Mouse (Mus musculus): Measurements from ENCODE around the gene Slc18b1. TPM values are rescaled to one million over a fixed set of nuclear protein-coding genes. Genes with fewer than 3 reads are reported as not detected.

Slc18b1 gene
- total and polyA plus RNA-seq, 3 experiments: not detected

- no peak overlapping the region for H3K9ac ChIP-seq (ENCODE audit: control insufficient read depth, low read depth, low read length, poor library complexity, severe bottlenecking)
- DNase-seq (ENCODE audit: low read depth, low spot score): no peak
- H3K27ac ChIP-seq (ENCODE audit: control insufficient read depth, low read depth, low read length): no peak overlapping the region
These were observed 3.1 kb downstream of the Slc18b1 start for GRCm38 (mm10) chr10:23799933-23800332.

GRCm38 (mm10) chr10:23802911-23803310 is 6.1 kb downstream of the Slc18b1 start:
- H3K9me3 ChIP-seq (replicated peaks; ENCODE audit: insufficient read depth, low read length): no peaks in the 10 kb centered on the region
- no peaks in the 10 kb centered on the region for H3K36me3 ChIP-seq (ENCODE audit: control insufficient read depth in 1 of 2, insufficient read depth in 2 of 2, low read length in 2 of 2)
- no peak overlapping the region for H3K27ac ChIP-seq (ENCODE audit: control insufficient read depth, low read depth, low read length)
- peaks cover 2 to 3% of the 10 kb centered on the region in 2 experiments; a peak in 3 of 4 replicates for H3K27me3 ChIP-seq (ENCODE audit: control insufficient read depth in 1 of 2, insufficient read depth in 2 of 2, low read length in 2 of 2)
- no peaks in the 10 kb centered on the region for H3K4me1 ChIP-seq (ENCODE audit: control insufficient read depth in 1 of 2, insufficient read depth in 2 of 2, low read length in 2 of 2)
- DNase-seq (ENCODE audit: low read depth, low spot score): no peak
- no peaks in the 10 kb centered on the region for H3K79me2 ChIP-seq (ENCODE audit: control insufficient read depth, insufficient read depth, low read length, poor library complexity)
- H3K9ac ChIP-seq (ENCODE audit: control insufficient read depth, low read depth, low read length, poor library complexity, severe bottlenecking): no peak overlapping the region
- no peak overlapping the region for H3K4me3 ChIP-seq (ENCODE audit: control insufficient read depth in 1 of 2, insufficient read depth in 1 of 2, low read depth in 2 of 2, low read length in 2 of 2)
- TF ChIP-seq POLR2AphosphoS2 (IDR thresholded peaks at IDR 0.05; ENCODE audit: low read length) (no peak), CHD1 (IDR thresholded peaks at IDR 0.05; ENCODE audit: low read depth, low read length) (no peak), MEF2A (IDR thresholded peaks at IDR 0.05; ENCODE audit: extremely low read depth, insufficient replicate concordance, low read depth, low read length, poor library complexity, severe bottlenecking) (no peak), USF2 (IDR thresholded peaks at IDR 0.05; ENCODE audit: borderline replicate concordance in 1 of 2, insufficient read depth in 1 of 2, low read depth in 1 of 2, low read length in 2 of 2) (no peak), NELFE (IDR thresholded peaks at IDR 0.05; ENCODE audit: low read depth, low read length) (no peak), CTCF (IDR thresholded peaks at IDR 0.05 in 2 of 3, conservative IDR thresholded peaks at IDR 0.05 in 1 of 3; ENCODE audit: control insufficient read depth in 1 of 3, insufficient read depth in 1 of 3, low read depth in 2 of 3, low read length in 3 of 3, poor library complexity in 1 of 3, severe bottlenecking in 1 of 3) (no peak), ETS1 (IDR thresholded peaks at IDR 0.05; ENCODE audit: low read depth, low read length) (peak; percentile 53), KAT2A (conservative IDR thresholded peaks at IDR 0.05; ENCODE audit: low read depth, low read length) (no peak), MYC (IDR thresholded peaks at IDR 0.05; ENCODE audit: low read depth, low read length) (no peak)

More at GRCm38 (mm10) chr10:23799933-23800332, 3.1 kb downstream of the Slc18b1 start:
- no peaks in the 10 kb centered on the region for H3K36me3 ChIP-seq (ENCODE audit: control insufficient read depth in 1 of 2, insufficient read depth in 2 of 2, low read length in 2 of 2)
- peaks cover 2 to 3% of the 10 kb centered on the region in 2 experiments; a peak in 3 of 4 replicates for H3K27me3 ChIP-seq (ENCODE audit: control insufficient read depth in 1 of 2, insufficient read depth in 2 of 2, low read length in 2 of 2)
- TF ChIP-seq CHD1 (IDR thresholded peaks at IDR 0.05; ENCODE audit: low read depth, low read length) (no peak), BHLHE40 (IDR thresholded peaks at IDR 0.05; ENCODE audit: borderline replicate concordance, low read depth, low read length) (no peak), EP300 (IDR thresholded peaks at IDR 0.05; ENCODE audit: low read depth in 1 of 2, low read length in 2 of 2) (no peak)
- no peaks in the 10 kb centered on the region for H3K9me3 ChIP-seq (replicated peaks; ENCODE audit: insufficient read depth, low read length)
- no peak overlapping the region for H3K4me3 ChIP-seq (ENCODE audit: control insufficient read depth in 1 of 2, insufficient read depth in 1 of 2, low read depth in 2 of 2, low read length in 2 of 2)
- no peaks in the 10 kb centered on the region for H3K4me1 ChIP-seq (ENCODE audit: control insufficient read depth in 1 of 2, insufficient read depth in 2 of 2, low read length in 2 of 2)
- H3K79me2 ChIP-seq (ENCODE audit: control insufficient read depth, insufficient read depth, low read length, poor library complexity): no peaks in the 10 kb centered on the region

- DNase-seq (ENCODE audit: low read depth, low spot score): no peak
- H3K4me1 ChIP-seq (ENCODE audit: control insufficient read depth in 1 of 2, insufficient read depth in 2 of 2, low read length in 2 of 2): no peaks in the 10 kb centered on the region
- no peaks in the 10 kb centered on the region for H3K36me3 ChIP-seq (ENCODE audit: control insufficient read depth in 1 of 2, insufficient read depth in 2 of 2, low read length in 2 of 2)
- no peaks in the 10 kb centered on the region for H3K9me3 ChIP-seq (replicated peaks; ENCODE audit: insufficient read depth, low read length)
- no peak for TF ChIP-seq JUND (IDR thresholded peaks at IDR 0.05; ENCODE audit: low read depth, low read length)
- TF ChIP-seq MAFK (IDR thresholded peaks at IDR 0.05; ENCODE audit: borderline replicate concordance, low read depth, low read length): no peak
- TF ChIP-seq MAZ (IDR thresholded peaks at IDR 0.05; ENCODE audit: low read depth, low read length): no peak
- TF ChIP-seq ETS1 (IDR thresholded peaks at IDR 0.05; ENCODE audit: low read depth, low read length): no peak
- no peaks in the 10 kb centered on the region for H3K79me2 ChIP-seq (ENCODE audit: control insufficient read depth, insufficient read depth, low read length, poor library complexity)
- no peak overlapping the region for H3K27ac ChIP-seq (ENCODE audit: control insufficient read depth, low read depth, low read length)
- H3K4me3 ChIP-seq (ENCODE audit: control insufficient read depth in 1 of 2, insufficient read depth in 1 of 2, low read depth in 2 of 2, low read length in 2 of 2): no peak overlapping the region
- H3K9ac ChIP-seq (ENCODE audit: control insufficient read depth, low read depth, low read length, poor library complexity, severe bottlenecking): no peak overlapping the region
- H3K27me3 ChIP-seq (ENCODE audit: control insufficient read depth in 1 of 2, insufficient read depth in 2 of 2, low read length in 2 of 2): peaks cover 0 to 3% of the 10 kb centered on the region in 2 experiments; a peak in 2 of 4 replicates
These were observed 7.9 kb downstream of the Slc18b1 start for GRCm38 (mm10) chr10:23804665-23805064.
